Mouse (Mus musculus): ENCODE measurements at regions not wholly inside any gene's neighbourhood (a gene's known extent, or its start where the extent isn't known, plus 50 kb on each side); places are given as distances from the start of the nearest gene placed in this dataset.

GRCm38 (mm10) chr3:12241026-12241425 is 1905.5 kb upstream of the Gm38303 start:
- H3K27me3 ChIP-seq (ENCODE audit: control insufficient read depth in 1 of 2, insufficient read depth in 2 of 2, low read length in 2 of 2): no peaks in the 10 kb centered on the region
- peak; percentile 68 for DNase-seq (ENCODE audit: low read depth, low spot score)
- peaks cover 0 to 11% of the 10 kb centered on the region in 2 experiments; a peak in 1 of 4 replicates for H3K36me3 ChIP-seq (ENCODE audit: control insufficient read depth in 1 of 2, insufficient read depth in 2 of 2, low read length in 2 of 2)
- H3K27ac ChIP-seq (ENCODE audit: control insufficient read depth, low read depth, low read length): 0 out of 2 replicates have a peak overlapping the region, but pooled peaks have one; percentile 36
- H3K4me1 ChIP-seq (ENCODE audit: control insufficient read depth in 1 of 2, insufficient read depth in 2 of 2, low read length in 2 of 2): peaks cover 0 to 4% of the 10 kb centered on the region in 2 experiments; a peak in 2 of 4 replicates
- H3K4me3 ChIP-seq (ENCODE audit: control insufficient read depth in 1 of 2, insufficient read depth in 1 of 2, low read depth in 2 of 2, low read length in 2 of 2): peak overlapping the region in 1 of 2 experiments; percentile 8; a peak in 1 of 4 replicates
- no peaks in the 10 kb centered on the region for H3K9me3 ChIP-seq (replicated peaks; ENCODE audit: insufficient read depth, low read length)
- no peaks in the 10 kb centered on the region for H3K79me2 ChIP-seq (ENCODE audit: control insufficient read depth, insufficient read depth, low read length, poor library complexity)
- no peak overlapping the region; the same call in 1 of the 2 replicates for H3K9ac ChIP-seq (ENCODE audit: control insufficient read depth, low read depth, low read length, poor library complexity, severe bottlenecking)
- no peak for TF ChIP-seq ELF1 (IDR thresholded peaks at IDR 0.05; ENCODE audit: low read depth, low read length)
- peak; percentile 79 for TF ChIP-seq TCF12 (IDR thresholded peaks at IDR 0.05; ENCODE audit: low read depth, low read length)
- TF ChIP-seq POLR2AphosphoS2 (IDR thresholded peaks at IDR 0.05; ENCODE audit: low read length): no peak
- no peak for TF ChIP-seq MAZ (IDR thresholded peaks at IDR 0.05; ENCODE audit: low read depth, low read length)
- TF ChIP-seq ZNF384 (IDR thresholded peaks at IDR 0.05; ENCODE audit: low read depth, low read length): no peak
- no peak for TF ChIP-seq CTCF (IDR thresholded peaks at IDR 0.05 in 2 of 3, conservative IDR thresholded peaks at IDR 0.05 in 1 of 3; ENCODE audit: control insufficient read depth in 1 of 3, insufficient read depth in 1 of 3, low read depth in 2 of 3, low read length in 3 of 3, poor library complexity in 1 of 3, severe bottlenecking in 1 of 3)
- TF ChIP-seq GABPA (IDR thresholded peaks at IDR 0.05; ENCODE audit: low read depth, low read length): no peak
- TF ChIP-seq USF1 (IDR thresholded peaks at IDR 0.05; ENCODE audit: low read depth, low read length): no peak
- TF ChIP-seq MYB (IDR thresholded peaks at IDR 0.05; ENCODE audit: low read depth, low read length): no peak
- no peak for TF ChIP-seq USF2 (IDR thresholded peaks at IDR 0.05; ENCODE audit: borderline replicate concordance in 1 of 2, insufficient read depth in 1 of 2, low read depth in 1 of 2, low read length in 2 of 2)
- TF ChIP-seq MAFK (IDR thresholded peaks at IDR 0.05; ENCODE audit: borderline replicate concordance, low read depth, low read length): no peak; the same call in 1 of the 2 replicates
- peak; percentile 93 to 97 for TF ChIP-seq EP300 (IDR thresholded peaks at IDR 0.05; ENCODE audit: low read depth in 1 of 2, low read length in 2 of 2)
- TF ChIP-seq TBP (IDR thresholded peaks at IDR 0.05; ENCODE audit: low read depth, low read length): no peak
- peak; percentile 95 for TF ChIP-seq GATA1 (IDR thresholded peaks at IDR 0.05; ENCODE audit: low read depth, low read length)
- TF ChIP-seq NRF1 (IDR thresholded peaks at IDR 0.05; ENCODE audit: insufficient read depth, low read depth, low read length, poor library complexity, severe bottlenecking): no peak
- no peak for TF ChIP-seq POLR2A (IDR thresholded peaks at IDR 0.05; ENCODE audit: control insufficient read depth in 1 of 2, insufficient read depth in 1 of 2, low read depth in 1 of 2, low read length in 2 of 2, poor library complexity in 1 of 2)
- no peak for TF ChIP-seq ZC3H11A (IDR thresholded peaks at IDR 0.05; ENCODE audit: low read depth, low read length)
- TF ChIP-seq SIN3A (IDR thresholded peaks at IDR 0.05; ENCODE audit: low read length): no peak
- TF ChIP-seq HCFC1 (IDR thresholded peaks at IDR 0.05; ENCODE audit: low read depth, low read length): no peak
- TF ChIP-seq ETS1 (IDR thresholded peaks at IDR 0.05; ENCODE audit: low read depth, low read length): peak; percentile 44; the same call in 1 of the 2 replicates
- no peak for TF ChIP-seq NELFE (IDR thresholded peaks at IDR 0.05; ENCODE audit: low read depth, low read length)
- no peak for TF ChIP-seq CHD2 (IDR thresholded peaks at IDR 0.05; ENCODE audit: low read length)
- no peak for TF ChIP-seq MXI1 (IDR thresholded peaks at IDR 0.05; ENCODE audit: low read depth, low read length)
- no peak for TF ChIP-seq POLR2AphosphoS5 (IDR thresholded peaks at IDR 0.05; ENCODE audit: borderline replicate concordance, low read depth, low read length)
- no peak for TF ChIP-seq MAX (IDR thresholded peaks at IDR 0.05; ENCODE audit: low read length)
- no peak for TF ChIP-seq CHD1 (IDR thresholded peaks at IDR 0.05; ENCODE audit: low read depth, low read length)
- no peak for TF ChIP-seq ZKSCAN1 (IDR thresholded peaks at IDR 0.05; ENCODE audit: low read depth, low read length)
- no peak for TF ChIP-seq ZMIZ1 (IDR thresholded peaks at IDR 0.05; ENCODE audit: low read depth, low read length)
- TF ChIP-seq SMC3 (IDR thresholded peaks at IDR 0.05; ENCODE audit: low read depth, low read length): no peak
- no peak for TF ChIP-seq MEF2A (IDR thresholded peaks at IDR 0.05; ENCODE audit: extremely low read depth, insufficient replicate concordance, low read depth, low read length, poor library complexity, severe bottlenecking)
- no peak for TF ChIP-seq JUND (IDR thresholded peaks at IDR 0.05; ENCODE audit: low read depth, low read length)
- peak; percentile 83 for TF ChIP-seq RCOR1 (IDR thresholded peaks at IDR 0.05; ENCODE audit: low read depth, low read length)
- no peak for TF ChIP-seq E2F4 (IDR thresholded peaks at IDR 0.05; ENCODE audit: borderline replicate concordance, low read depth, low read length)
- TF ChIP-seq MYC (IDR thresholded peaks at IDR 0.05; ENCODE audit: low read depth, low read length): 0 out of 2 replicates have a peak, but pooled peaks have one; percentile 22
- TF ChIP-seq TAL1 (IDR thresholded peaks at IDR 0.05; ENCODE audit: low read length): no peak
- no peak for TF ChIP-seq RAD21 (IDR thresholded peaks at IDR 0.05; ENCODE audit: low read depth, low read length)
- no peak for TF ChIP-seq BHLHE40 (IDR thresholded peaks at IDR 0.05; ENCODE audit: borderline replicate concordance, low read depth, low read length)
- no peak for TF ChIP-seq KAT2A (conservative IDR thresholded peaks at IDR 0.05; ENCODE audit: low read depth, low read length)

Measured in MEL (cell line).